Mouse (Mus musculus): ENCODE data around the gene Siae. TPM values are rescaled to one million over a fixed set of nuclear protein-coding genes. Genes with fewer than 3 reads are reported as not detected.
A peak's percentile ranks its signal among the peaks of the same experiment; 100 is the strongest.

The Siae gene
- polyA plus RNA-seq, 1 experiment from 2014 or later: 15.0 TPM

GRCm38 (mm10) chr9:37687941-37688303, 132.4 kb downstream of the Siae start:
- Histone ChIP-seq H3K4me1 (replicated peaks; ENCODE audit: control insufficient read depth, insufficient read depth, low read length) (no peaks in the 10 kb centered on the region), H3K9me3 (ENCODE audit: control insufficient read depth) (no peaks in the 10 kb centered on the region), H3K36me3 (ENCODE audit: control insufficient read depth, insufficient read depth) (no peaks in the 10 kb centered on the region), H3K9ac (ENCODE audit: low read depth, low read length) (no peak overlapping the region), H3K27me3 (replicated peaks; ENCODE audit: control insufficient read depth, insufficient read depth, low read length) (no peaks in the 10 kb centered on the region), H3K27ac (ENCODE audit: low read depth, low read length) (no peak overlapping the region), H3K4me2 (replicated peaks; ENCODE audit: low read depth) (no peak overlapping the region), H3K4me3 (ENCODE audit: low read depth, low read length) (no peak overlapping the region)
- 51% methylated on average over 3 of the region's 3 CpGs for WGBS
- ATAC-seq: no peak
- TF ChIP-seq CTCF (IDR thresholded peaks at IDR 0.05; ENCODE audit: low read depth): no peak

GRCm38 (mm10) chr9:37689970-37690686, 134.6 kb downstream of the Siae start:
- Histone ChIP-seq H3K36me3 (ENCODE audit: control insufficient read depth, insufficient read depth) (no peaks in the 10 kb centered on the region), H3K9ac (ENCODE audit: low read depth, low read length) (no peak overlapping the region), H3K4me3 (ENCODE audit: low read depth, low read length) (no peak overlapping the region), H3K27me3 (replicated peaks; ENCODE audit: control insufficient read depth, insufficient read depth, low read length) (no peaks in the 10 kb centered on the region), H3K4me1 (replicated peaks; ENCODE audit: control insufficient read depth, insufficient read depth, low read length) (no peaks in the 10 kb centered on the region), H3K27ac (ENCODE audit: low read depth, low read length) (no peak overlapping the region), H3K9me3 (ENCODE audit: control insufficient read depth) (no peaks in the 10 kb centered on the region), H3K4me2 (replicated peaks; ENCODE audit: low read depth) (no peak overlapping the region)
- peak; percentile 80 for TF ChIP-seq CTCF (IDR thresholded peaks at IDR 0.05; ENCODE audit: low read depth)
- WGBS: 66% methylated on average over 5 of the region's 5 CpGs
- no peak for ATAC-seq

Other genes with a start within 250 kb of the Siae start
- gene Ccdc15, start 207.3 kb upstream of the Siae start, polyA plus RNA-seq (2015; fragmentation: Nextera tagmentation; extraction: Ambion mirVana): 1.8 and 1.9 TPM in 2 replicates
- gene Hepacam, start 188.3 kb upstream of the Siae start, polyA plus RNA-seq (2015; fragmentation: Nextera tagmentation; extraction: Ambion mirVana): 0.18 and 0.38 TPM in 2 replicates
- gene Robo4, start 153.8 kb upstream of the Siae start, polyA plus RNA-seq (2015; fragmentation: Nextera tagmentation; extraction: Ambion mirVana): 6.6 and 7.1 TPM in 2 replicates
- gene Robo3, start 122.5 kb upstream of the Siae start, polyA plus RNA-seq (2015; fragmentation: Nextera tagmentation; extraction: Ambion mirVana): 0.07 TPM in 1 of 2 replicates, not detected in the other
- gene Msantd2, start 66.4 kb upstream of the Siae start, polyA plus RNA-seq (2015; fragmentation: Nextera tagmentation; extraction: Ambion mirVana): 7.4 and 8.8 TPM in 2 replicates
- 27.5 and 28.6 TPM in 2 replicates for gene Esam, start 27.6 kb upstream of the Siae start, polyA plus RNA-seq (2015; fragmentation: Nextera tagmentation; extraction: Ambion mirVana)
- 6.1 and 10.3 TPM in 2 replicates for gene Vsig2, start 16.4 kb upstream of the Siae start, polyA plus RNA-seq (2015; fragmentation: Nextera tagmentation; extraction: Ambion mirVana)
- 1.2 and 1.9 TPM in 2 replicates for gene Nrgn, start 2.8 kb upstream of the Siae start, polyA plus RNA-seq (2015; fragmentation: Nextera tagmentation; extraction: Ambion mirVana)
- 3.8 and 4.3 TPM in 2 replicates for gene Spa17, start 58.0 kb downstream of the Siae start, polyA plus RNA-seq (2015; fragmentation: Nextera tagmentation; extraction: Ambion mirVana)
- 261 and 265 TPM in 2 replicates for gene Tbrg1, start 101.6 kb downstream of the Siae start, polyA plus RNA-seq (2015; fragmentation: Nextera tagmentation; extraction: Ambion mirVana)
- not detected in 2 replicates for gene Panx3, start 113.5 kb downstream of the Siae start, polyA plus RNA-seq (2015; fragmentation: Nextera tagmentation; extraction: Ambion mirVana)
- not detected in 2 replicates for gene Olfr160, start 160.6 kb downstream of the Siae start, polyA plus RNA-seq (2015; fragmentation: Nextera tagmentation; extraction: Ambion mirVana)
- not detected in 2 replicates for gene Olfr874, start 189.4 kb downstream of the Siae start, polyA plus RNA-seq (2015; fragmentation: Nextera tagmentation; extraction: Ambion mirVana)
- gene Olfr875, start 216.2 kb downstream of the Siae start, polyA plus RNA-seq (2015; fragmentation: Nextera tagmentation; extraction: Ambion mirVana): not detected in 2 replicates
- gene Olfr876, start 247.3 kb downstream of the Siae start, polyA plus RNA-seq (2015; fragmentation: Nextera tagmentation; extraction: Ambion mirVana): not detected in 2 replicates

All from intestine, postnatal 0 days (tissue).